Mouse (Mus musculus) olfactory bulb, adult 2 months (tissue): ENCODE measurements around the gene Cacng7. TPM values are rescaled to one million over a fixed set of nuclear protein-coding genes. Genes with fewer than 3 reads are reported as not detected.
A peak's percentile ranks its signal among the peaks of the same experiment; 100 is the strongest.
"Not testable (repeated sequence)": the region's sequence is repeated elsewhere in the genome, so short reads cannot be mapped to it uniquely, and the experiment has no call there.

Experiments
- H3K27ac ChIP-seq: fragments of 200-500 bp; 2 replicates; pipeline ENCODE4 v1.5.1; 2012; ENCODE audit warnings: low read depth, low read length; ENCODE audit not compliant: insufficient read depth
- H3K4me1 ChIP-seq: fragments of 200-500 bp; 2 replicates; pipeline ENCODE4 v1.6.1; 2012; ENCODE audit warnings: low read length; ENCODE audit not compliant: control insufficient read depth, insufficient read depth
- H3K4me3 ChIP-seq: fragments of 200-500 bp; 2 replicates; pipeline ENCODE4 v1.5.1; 2012; ENCODE audit warnings: mild to moderate bottlenecking, low read depth, low read length, moderate library complexity; ENCODE audit not compliant: insufficient read depth
- CTCF ChIP-seq: fragments of 200-500 bp; IDR thresholded peaks from 2 replicates; pipeline ENCODE4 v1.5.1; 2012; ENCODE audit warnings: low read depth, mild to moderate bottlenecking, low read length, moderate library complexity; ENCODE audit not compliant: insufficient read depth
- POLR2A ChIP-seq: fragments of 200-500 bp; IDR thresholded peaks from 2 replicates; pipeline ENCODE4 v1.6.1; 2012; ENCODE audit warnings: mild to moderate bottlenecking, low read depth, low read length, moderate library complexity; ENCODE audit not compliant: insufficient read depth
- WGBS: fragments of 180-500 bp; shearing (Covaris S2); methylation state at CpG from one replicate; pipeline ENCODE4 v1.1.7; 2018; 5-methylcytosine and 5-hydroxymethylcytosine counted together
- polyA plus RNA-seq: library from polyadenylated mRNA; stranded (reverse); fragments of >200 nt; gene quantifications from 2 replicates; pipeline ENCODE4 v1.2.4, GENCODE M21; 2012; ENCODE audit warnings: low replicate concordance; ENCODE audit not compliant: missing spikeins, insufficient read depth, insufficient read length

Cacng7 gene
- polyA plus RNA-seq, 1 experiment = not detected

DNA sequence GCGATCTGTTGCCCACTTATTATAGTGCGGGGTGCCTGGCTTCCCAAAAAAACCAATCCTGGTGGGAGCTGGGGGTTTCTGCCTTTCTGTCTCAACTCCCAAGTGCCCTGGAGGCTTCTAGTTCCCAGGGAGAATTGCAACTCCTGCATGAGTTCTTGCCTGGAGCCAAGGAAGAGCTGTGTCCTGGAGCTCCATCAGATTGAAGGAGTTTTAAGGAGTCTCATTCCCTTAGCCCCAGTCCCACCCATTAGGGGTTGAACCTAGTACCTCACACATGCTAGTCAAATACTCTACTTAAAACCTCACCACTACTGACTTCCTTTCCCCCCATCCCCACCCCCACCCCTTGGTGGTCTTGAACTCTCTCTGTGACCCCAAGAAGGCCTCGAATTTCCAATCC lies 41.0 kb upstream of the Cacng7 start:
- WGBS = 81% methylated on average over 3 of the region's 3 CpGs
- no peak overlapping the region for H3K4me3 ChIP-seq
- no peak for TF ChIP-seq CTCF
- no peak for TF ChIP-seq POLR2A
- peaks cover 24% of the 10 kb centered on the region for H3K4me1 ChIP-seq
- H3K27ac ChIP-seq = no peak overlapping the region

DNA sequence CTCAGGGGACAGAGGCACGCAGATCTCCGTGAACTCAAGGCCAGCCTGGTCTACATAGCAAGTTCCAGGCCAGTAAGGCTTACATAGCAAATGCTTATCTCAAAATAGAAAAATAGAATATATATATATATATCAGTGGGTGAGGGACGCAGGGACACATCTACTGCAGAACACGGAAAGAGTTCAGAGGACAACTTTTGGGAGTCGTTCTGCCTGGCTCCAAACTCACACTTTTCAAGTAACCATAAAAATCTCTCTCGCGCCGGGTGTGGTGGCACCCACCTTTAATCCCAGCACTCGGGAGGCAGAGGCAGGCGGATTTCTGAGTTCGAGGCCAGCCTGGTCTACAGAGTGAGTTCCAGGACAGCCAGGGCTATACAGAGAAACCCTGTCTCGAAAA lies 40.5 kb upstream of the Cacng7 start:
- H3K4me1 ChIP-seq = peaks cover 29% of the 10 kb centered on the region
- H3K27ac ChIP-seq, H3K4me3 ChIP-seq: not testable (repeated sequence)
- WGBS = 81% methylated on average over 12 of the region's 12 CpGs

DNA sequence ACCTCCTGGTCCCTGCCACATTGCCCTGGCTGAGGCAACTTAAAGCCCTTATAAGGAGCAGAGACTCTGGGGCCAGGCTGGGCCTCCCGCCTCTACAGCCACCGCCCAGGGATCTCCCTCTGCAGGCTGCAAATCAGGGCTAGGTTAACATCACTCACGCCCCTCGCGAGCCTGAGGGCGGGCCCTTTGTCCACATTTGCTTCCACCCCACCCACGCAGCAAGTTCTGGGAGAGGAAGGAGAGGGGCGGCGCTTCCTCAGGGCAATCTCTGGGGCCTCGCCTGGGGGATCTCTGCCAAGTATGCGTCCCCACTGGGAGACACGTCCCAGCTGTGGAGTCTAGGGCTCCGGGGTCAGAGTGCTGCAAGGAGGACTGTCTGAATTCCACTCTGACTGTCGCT lies 40.0 kb upstream of the Cacng7 start:
- H3K27ac ChIP-seq = no peak overlapping the region
- 0 out of 2 replicates have a peak overlapping the region, but pooled peaks have one; percentile 4 for H3K4me3 ChIP-seq
- peaks cover 32% of the 10 kb centered on the region for H3K4me1 ChIP-seq
- TF ChIP-seq POLR2A (no peak), CTCF (no peak)
- WGBS = 13% methylated on average over 14 of the region's 14 CpGs

DNA sequence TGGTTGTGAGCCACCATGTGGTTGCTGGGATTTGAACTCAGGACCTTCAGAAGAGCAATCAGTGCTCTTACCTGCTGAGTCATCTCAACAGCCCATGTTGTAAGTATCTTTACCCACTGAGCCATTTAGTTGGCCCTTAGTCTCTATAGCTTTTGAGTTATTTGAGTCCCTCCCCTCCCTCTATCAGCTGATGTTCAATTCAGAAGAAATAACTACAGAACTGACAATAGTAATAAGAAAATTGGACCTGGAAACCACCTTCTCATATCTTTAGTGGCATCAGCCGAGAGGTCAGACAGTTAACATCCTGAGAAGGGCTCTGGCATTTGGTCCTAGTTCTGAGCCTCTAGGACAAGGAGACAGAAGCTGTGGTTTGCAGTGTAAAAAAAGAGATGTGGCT lies 38.0 kb upstream of the Cacng7 start:
- WGBS = 91% methylated on average over 1 of the region's 1 CpGs
- no peak overlapping the region for H3K27ac ChIP-seq
- TF ChIP-seq POLR2A (no peak), CTCF (no peak)
- H3K4me3 ChIP-seq = no peak overlapping the region
- H3K4me1 ChIP-seq = peaks cover 30% of the 10 kb centered on the region

DNA sequence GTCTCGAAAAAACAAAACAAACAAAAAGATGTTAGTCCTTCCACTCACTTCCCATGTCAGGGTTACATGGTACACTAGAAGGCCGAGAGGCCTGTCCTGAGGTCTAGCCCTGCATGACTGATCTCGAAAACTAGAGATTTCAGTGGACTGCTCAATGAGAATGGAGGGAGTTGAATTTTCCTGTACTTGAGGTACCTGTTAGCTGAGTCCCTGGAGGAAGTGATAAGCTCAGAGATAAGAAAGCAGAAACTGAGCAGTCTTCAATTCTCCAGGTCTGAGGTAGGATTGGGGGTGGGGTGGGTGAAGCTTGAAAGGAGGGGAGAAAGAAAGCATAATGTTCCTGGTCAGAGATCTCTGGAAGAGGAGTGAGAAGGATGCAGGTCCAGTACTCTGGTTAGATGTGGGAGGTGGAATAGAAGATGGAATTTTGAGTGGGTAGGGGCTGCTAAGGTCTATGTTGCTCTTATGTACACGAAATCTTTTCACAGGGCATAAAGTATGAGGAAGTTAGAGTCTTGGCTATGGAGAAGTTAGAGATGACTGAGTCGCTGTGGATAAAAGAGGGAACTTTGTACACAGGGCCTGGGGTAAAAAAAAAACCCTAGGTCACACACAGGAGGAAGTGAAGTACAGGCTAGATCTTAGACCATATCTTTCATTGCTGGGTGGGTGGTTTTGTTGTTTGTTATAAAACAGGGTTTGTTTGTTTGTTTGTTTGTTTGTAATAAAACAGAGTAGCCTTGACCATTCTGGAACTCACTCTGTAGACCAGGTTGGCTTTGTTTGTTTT lies 37.2 kb upstream of the Cacng7 start:
- no peak for TF ChIP-seq POLR2A
- TF ChIP-seq CTCF = no peak
- peaks cover 23% of the 10 kb centered on the region for H3K4me1 ChIP-seq
- no peak overlapping the region for H3K27ac ChIP-seq
- H3K4me3 ChIP-seq = no peak overlapping the region
- 88% methylated on average over 5 of the region's 5 CpGs for whole genome bisulfite sequencing

DNA sequence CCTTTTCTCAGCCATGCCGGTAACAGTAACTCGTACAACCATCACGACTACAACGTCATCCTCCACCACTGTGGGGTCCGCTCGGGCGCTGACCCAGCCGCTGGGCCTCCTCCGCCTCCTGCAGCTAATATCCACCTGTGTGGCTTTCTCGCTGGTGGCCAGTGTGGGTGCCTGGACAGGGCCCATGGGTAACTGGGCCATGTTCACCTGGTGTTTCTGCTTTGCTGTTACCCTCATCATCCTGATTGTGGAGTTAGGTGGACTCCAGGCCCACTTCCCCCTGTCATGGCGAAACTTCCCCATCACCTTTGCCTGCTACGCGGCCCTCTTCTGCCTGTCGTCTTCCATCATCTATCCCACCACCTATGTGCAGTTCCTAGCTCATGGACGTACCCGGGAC lies 36.0 kb upstream of the Cacng7 start:
- peaks cover 16% of the 10 kb centered on the region for H3K4me1 ChIP-seq
- no peak overlapping the region for H3K27ac ChIP-seq
- 94% methylated on average over 16 of the region's 16 CpGs for WGBS
- no peak for TF ChIP-seq CTCF
- TF ChIP-seq POLR2A = no peak
- no peak overlapping the region for H3K4me3 ChIP-seq

DNA sequence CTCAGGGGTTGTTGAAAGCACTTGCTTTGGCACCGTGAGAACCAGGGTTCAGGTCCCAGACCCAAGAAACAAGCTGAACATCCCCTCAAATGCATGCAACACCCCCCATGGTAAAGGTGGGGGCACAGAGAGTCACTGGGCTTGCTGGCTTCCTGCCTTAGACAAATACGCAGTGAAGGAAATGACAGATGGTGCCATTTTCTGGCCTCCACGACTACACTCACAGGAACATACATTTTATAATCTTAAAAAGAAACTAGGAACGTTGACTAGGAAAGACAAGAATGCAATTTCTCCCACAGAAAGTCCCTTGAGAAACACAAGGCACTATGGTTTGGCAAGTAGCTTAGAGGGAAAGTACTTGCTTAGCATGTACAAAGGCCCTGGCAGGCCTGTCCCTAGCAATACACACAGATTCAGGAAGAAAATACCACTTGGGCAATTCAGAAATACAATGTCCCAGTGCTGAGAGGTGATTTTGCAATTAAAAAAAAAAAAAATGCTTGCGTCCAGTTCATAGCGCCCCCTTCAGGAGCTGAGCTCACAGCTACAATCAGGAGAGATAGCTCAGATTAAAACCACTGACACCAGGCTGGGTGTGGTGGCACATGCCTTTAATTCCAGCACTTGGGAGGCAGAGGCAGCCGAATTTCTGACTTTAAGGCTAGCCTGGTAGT lies 32.7 kb upstream of the Cacng7 start:
- WGBS = 61% methylated on average over 7 of the region's 7 CpGs
- Histone ChIP-seq H3K4me3 (no peak overlapping the region), H3K4me1 (peaks cover 34% of the 10 kb centered on the region), H3K27ac (no peak overlapping the region)
- TF ChIP-seq POLR2A (no peak), CTCF (no peak)

DNA sequence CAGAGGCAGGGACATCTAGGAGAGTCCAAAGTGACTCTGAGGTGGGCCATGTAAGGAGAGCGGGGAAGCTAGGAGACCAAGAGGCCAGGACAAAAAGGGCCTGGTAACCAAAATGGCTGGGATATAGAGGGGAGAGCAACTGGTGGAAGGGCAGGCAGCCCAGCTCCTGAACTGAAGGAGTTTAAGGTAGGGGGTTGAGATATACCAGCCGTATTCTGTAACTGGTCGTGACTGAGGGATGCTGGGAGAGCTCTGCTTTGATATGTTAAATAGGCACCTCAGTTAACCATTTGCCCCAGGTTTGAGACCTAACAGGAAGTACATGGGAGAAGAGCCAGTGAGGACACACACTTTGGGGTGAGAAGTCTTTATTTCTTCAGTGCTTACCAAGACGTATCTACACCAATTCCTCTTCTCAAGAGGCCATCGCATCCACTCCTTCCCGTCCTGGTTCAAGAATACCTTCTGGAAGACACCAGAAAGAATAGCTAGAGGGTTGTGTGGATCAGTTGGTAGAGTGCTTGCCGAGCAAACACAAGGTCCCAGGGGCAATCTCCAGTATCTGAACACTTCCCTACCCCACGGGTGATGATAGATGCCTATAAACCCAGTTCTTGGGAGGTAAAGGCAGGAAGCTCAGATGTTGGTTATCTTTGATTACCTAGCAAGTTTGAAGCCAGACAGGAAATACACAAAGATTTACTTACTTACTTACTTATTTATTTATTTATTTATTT lies 31.7 kb upstream of the Cacng7 start:
- TF ChIP-seq POLR2A (no peak), CTCF (no peak)
- Histone ChIP-seq H3K4me3 (no peak overlapping the region), H3K4me1 (peaks cover 38% of the 10 kb centered on the region), H3K27ac (no peak overlapping the region)
- WGBS = 83% methylated on average over 8 of the region's 8 CpGs

DNA sequence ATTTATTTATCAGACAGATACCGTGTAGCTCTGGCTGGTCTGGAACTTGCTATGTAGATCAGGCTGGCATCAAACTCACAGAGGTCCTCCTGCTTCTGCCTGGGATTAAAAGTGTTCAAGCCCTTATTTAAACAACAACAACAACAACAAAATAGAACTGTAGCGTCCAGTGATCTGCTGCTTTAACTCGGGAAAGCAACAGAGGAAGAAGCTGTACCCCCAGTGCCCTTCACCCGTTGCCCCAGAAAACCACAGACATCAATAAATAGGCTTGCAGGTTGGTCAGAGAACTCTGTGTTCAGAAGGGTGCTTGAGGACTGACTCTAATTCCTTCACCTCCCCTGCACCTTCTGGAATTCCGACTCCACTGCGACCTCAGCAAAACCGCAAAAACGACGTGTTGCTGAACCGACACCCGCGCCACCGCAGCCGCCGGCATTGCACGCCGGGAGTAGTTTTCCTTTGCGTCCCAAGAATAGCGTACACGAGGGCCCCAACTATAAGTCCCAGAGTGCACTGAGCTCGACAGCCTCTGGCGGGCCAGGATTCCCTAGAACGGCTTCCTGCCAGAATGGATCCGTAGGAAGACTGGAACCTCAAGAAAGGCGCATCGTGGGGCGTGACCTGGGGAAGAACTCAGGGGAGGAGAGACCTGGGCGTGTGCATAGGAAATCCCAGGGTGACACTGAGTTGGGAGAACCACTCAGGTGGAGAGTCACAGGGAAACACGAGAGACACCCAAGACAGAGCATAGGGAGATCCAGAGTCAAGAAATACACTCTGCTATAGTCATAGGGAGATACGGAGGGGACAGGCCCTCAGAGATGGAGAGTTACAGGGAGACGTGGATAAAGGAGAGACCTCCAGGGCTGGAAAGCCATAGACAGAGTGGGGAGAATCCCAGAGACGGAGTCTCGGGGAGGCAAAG lies 30.9 kb upstream of the Cacng7 start:
- 8% methylated on average over 33 of the region's 33 CpGs for WGBS
- Histone ChIP-seq H3K4me1 (peaks cover 35% of the 10 kb centered on the region), H3K27ac (peak overlapping the region; percentile 54), H3K4me3 (peak overlapping the region; percentile 45)
- TF ChIP-seq POLR2A (0 out of 2 replicates have a peak, but pooled peaks have one; percentile 12), CTCF (no peak)
